ENCODE assay signal across 8 mouse cellular contexts in the genomic region with DNA sequence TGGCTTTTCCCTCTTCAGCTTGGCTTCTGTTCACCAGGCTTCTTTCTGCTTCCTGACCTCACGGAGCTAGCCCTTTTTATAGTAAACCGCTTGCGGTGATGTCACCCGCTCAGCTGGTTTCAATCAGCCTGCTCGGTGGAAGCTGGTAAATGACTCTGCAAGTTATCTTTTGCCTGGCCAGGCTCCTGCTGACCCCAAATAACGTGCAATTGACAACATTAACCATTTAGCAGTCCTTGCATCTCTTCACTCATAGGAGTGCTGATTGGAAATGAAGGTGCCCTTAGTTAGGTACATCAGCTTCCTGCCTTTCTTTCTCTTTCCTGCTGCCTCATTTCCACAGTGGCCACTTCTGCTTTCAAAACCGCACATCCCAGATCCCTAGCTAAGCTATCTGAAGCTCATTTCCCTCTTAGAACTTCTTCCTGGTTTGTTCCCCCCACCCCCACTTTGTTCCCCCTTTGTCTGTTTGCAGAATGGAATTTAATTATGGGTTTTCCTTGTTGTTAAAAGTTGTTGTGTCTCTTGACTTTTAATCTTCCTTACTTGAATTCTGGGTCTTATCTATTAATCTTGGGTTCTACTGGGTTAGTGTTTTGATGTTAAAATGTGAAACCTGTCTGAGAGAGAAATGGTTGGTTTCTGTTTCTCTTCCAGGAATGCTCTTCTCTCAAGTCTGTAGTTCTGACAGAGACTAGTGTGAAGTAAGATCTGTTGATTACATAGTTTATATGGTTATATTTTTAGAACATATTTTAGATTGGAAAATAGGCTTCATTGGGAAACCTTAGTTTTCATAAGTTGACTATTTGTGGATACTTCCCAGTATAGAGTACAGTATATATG. TPM values are rescaled to one million over a fixed set of nuclear protein-coding genes. Genes with fewer than 3 reads are reported as not detected.
DNase-seq lines count a peak whose midpoint lies in the region; ATAC-seq and TF ChIP-seq lines count a peak whose summit lies in the region.

No protein-coding gene starts in this region.

- H3K27ac ChIP-seq in hindbrain, postnatal 0 days, result no peak overlapping the region
- no peak overlapping the region for H3K27ac ChIP-seq in hindbrain, embryonic 16.5 days (ENCODE audit: low read depth, low read length)
- 0 out of 2 replicates have a peak overlapping the region, but pooled peaks have one; percentile 12 for H3K27ac ChIP-seq in embryonic facial prominence, embryonic 12.5 days
- H3K27ac ChIP-seq in limb, embryonic 15.5 days, result peak overlapping the region; percentile 47; the same call in 1 of the 2 replicates
- no peak overlapping the region for H3K27ac ChIP-seq in midbrain, embryonic 15.5 days

- H3K9me3 ChIP-seq in hindbrain, postnatal 0 days (ENCODE audit: low read length), result no peaks in the 10 kb centered on the region
- no peaks in the 10 kb centered on the region for H3K9me3 ChIP-seq in hindbrain, embryonic 16.5 days (ENCODE audit: control insufficient read depth, low read length)
- 0 out of 2 replicates have a peak, but pooled peaks cover 3% of the 10 kb centered on the region for H3K9me3 ChIP-seq in embryonic facial prominence, embryonic 12.5 days
- H3K9me3 ChIP-seq in limb, embryonic 15.5 days, result no peaks in the 10 kb centered on the region
- no peaks in the 10 kb centered on the region for H3K9me3 ChIP-seq in midbrain, embryonic 15.5 days

- DNase-seq in hindbrain, postnatal 0 days (ENCODE audit: low spot score), result peak; percentile 28
- DNase-seq in adrenal gland, postnatal 10 days, result peak; percentile 46
- peak; percentile 81 to 85 for DNase-seq in heart, postnatal 36 days

- H3ac ChIP-seq in myocyte (ENCODE audit: control insufficient read depth, insufficient read length), result no peak overlapping the region

- TF ChIP-seq POLR2A in myocyte (IDR thresholded peaks at IDR 0.05; ENCODE audit: insufficient read length, low read depth), result no peak

- peaks cover 4% of the 10 kb centered on the region; the same call in 1 of the 2 replicates for H3K4me1 ChIP-seq in hindbrain, postnatal 0 days (ENCODE audit: insufficient read depth, low read length)
- H3K4me1 ChIP-seq in hindbrain, embryonic 16.5 days (ENCODE audit: control insufficient read depth, insufficient read depth, low read depth, low read length), result peaks cover 7% of the 10 kb centered on the region; the same call in 1 of the 2 replicates
- peaks cover 26% of the 10 kb centered on the region for H3K4me1 ChIP-seq in embryonic facial prominence, embryonic 12.5 days
- H3K4me1 ChIP-seq in limb, embryonic 15.5 days, result peaks cover 18% of the 10 kb centered on the region
- no peaks in the 10 kb centered on the region for H3K4me1 ChIP-seq in midbrain, embryonic 15.5 days

- no peak overlapping the region for H3K4me2 ChIP-seq in hindbrain, postnatal 0 days (ENCODE audit: low read depth, low read length)
- H3K4me2 ChIP-seq in hindbrain, embryonic 16.5 days (ENCODE audit: low read length), result no peak overlapping the region
- 0 out of 2 replicates have a peak overlapping the region, but pooled peaks have one; percentile 12 for H3K4me2 ChIP-seq in embryonic facial prominence, embryonic 12.5 days (replicated peaks)
- no peak overlapping the region for H3K4me2 ChIP-seq in limb, embryonic 15.5 days
- peak overlapping the region; percentile 60 for H3K4me2 ChIP-seq in myocyte (ENCODE audit: low read depth)
- no peak overlapping the region for H3K4me2 ChIP-seq in midbrain, embryonic 15.5 days

- no peaks in the 10 kb centered on the region for H3K27me3 ChIP-seq in hindbrain, postnatal 0 days (ENCODE audit: insufficient read depth, low read length)
- H3K27me3 ChIP-seq in hindbrain, embryonic 16.5 days (replicated peaks; ENCODE audit: control insufficient read depth, insufficient read depth, low read length), result no peaks in the 10 kb centered on the region
- no peaks in the 10 kb centered on the region for H3K27me3 ChIP-seq in embryonic facial prominence, embryonic 12.5 days
- H3K27me3 ChIP-seq in limb, embryonic 15.5 days, result no peaks in the 10 kb centered on the region
- H3K27me3 ChIP-seq in myocyte (ENCODE audit: control insufficient read depth, insufficient read depth, insufficient read length), result no peaks in the 10 kb centered on the region
- no peaks in the 10 kb centered on the region for H3K27me3 ChIP-seq in midbrain, embryonic 15.5 days (replicated peaks)

- H3K4me3 ChIP-seq in hindbrain, postnatal 0 days (ENCODE audit: low read length), result no peak overlapping the region
- no peak overlapping the region for H3K4me3 ChIP-seq in hindbrain, embryonic 16.5 days (ENCODE audit: low read length)
- no peak overlapping the region for H3K4me3 ChIP-seq in embryonic facial prominence, embryonic 12.5 days
- no peak overlapping the region for H3K4me3 ChIP-seq in limb, embryonic 15.5 days
- H3K4me3 ChIP-seq in myocyte, result no peak overlapping the region
- H3K4me3 ChIP-seq in midbrain, embryonic 15.5 days, result no peak overlapping the region

- no peaks in the 10 kb centered on the region for H3K36me3 ChIP-seq in hindbrain, postnatal 0 days (ENCODE audit: insufficient read depth, low read length)
- no peaks in the 10 kb centered on the region for H3K36me3 ChIP-seq in hindbrain, embryonic 16.5 days (ENCODE audit: control insufficient read depth, insufficient read depth, low read length)
- no peaks in the 10 kb centered on the region for H3K36me3 ChIP-seq in embryonic facial prominence, embryonic 12.5 days
- H3K36me3 ChIP-seq in limb, embryonic 15.5 days, result no peaks in the 10 kb centered on the region
- H3K36me3 ChIP-seq in myocyte (ENCODE audit: control insufficient read depth, insufficient read depth), result no peaks in the 10 kb centered on the region
- H3K36me3 ChIP-seq in midbrain, embryonic 15.5 days (replicated peaks), result no peaks in the 10 kb centered on the region

- no peak for ATAC-seq in hindbrain, postnatal 0 days
- no peak for ATAC-seq in hindbrain, embryonic 16.5 days
- ATAC-seq in embryonic facial prominence, embryonic 12.5 days (ENCODE audit: insufficient number of reproducible peaks, insufficient read depth, low FRiP score, low TSS enrichment), result no peak
- ATAC-seq in limb, embryonic 15.5 days (ENCODE audit: insufficient number of reproducible peaks, low FRiP score, low TSS enrichment, low read depth), result no peak
- ATAC-seq in midbrain, embryonic 15.5 days (replicated peaks), result no peak

- no peak for TF ChIP-seq CTCF in hindbrain, postnatal 0 days (IDR thresholded peaks at IDR 0.05; ENCODE audit: low read depth)

- intact Hi-C loops in heart, postnatal 36 days (cut with DNase I), result loop anchor here (2.0 kb wide), 1 partner anchor 55 kb away; a partner anchor contains a TSS

- WGBS in hindbrain, postnatal 0 days, result 51% methylated on average over 7 of the region's 7 CpGs
- 74% methylated on average over 7 of the region's 7 CpGs for WGBS in hindbrain, embryonic 16.5 days
- 19% methylated on average over 7 of the region's 7 CpGs for WGBS in embryonic facial prominence, embryonic 12.5 days
- 22% methylated on average over 7 of the region's 7 CpGs for WGBS in limb, embryonic 15.5 days
- WGBS in midbrain, embryonic 15.5 days, result 67% methylated on average over 7 of the region's 7 CpGs

- peaks cover 73% of the 10 kb centered on the region for H3K79me2 ChIP-seq in myocyte (ENCODE audit: control insufficient read depth, insufficient read depth)

- H3K9ac ChIP-seq in hindbrain, postnatal 0 days (replicated peaks; ENCODE audit: low read length), result no peak overlapping the region
- no peak overlapping the region for H3K9ac ChIP-seq in hindbrain, embryonic 16.5 days (ENCODE audit: low read depth, low read length)
- no peak overlapping the region for H3K9ac ChIP-seq in embryonic facial prominence, embryonic 12.5 days
- H3K9ac ChIP-seq in limb, embryonic 15.5 days, result no peak overlapping the region
- no peak overlapping the region for H3K9ac ChIP-seq in midbrain, embryonic 15.5 days

TF ChIP-seq in myocyte, 11 proteins besides CTCF, POLR2A, EP300 and RAD21:
- TF ChIP-seq MYOG (IDR thresholded peaks at IDR 0.05; ENCODE audit: control insufficient read depth in 1 of 3, insufficient read depth in 1 of 3, insufficient read length in 2 of 3, low read depth in 2 of 3), result no peak
- TF ChIP-seq CEBPB (IDR thresholded peaks at IDR 0.05; ENCODE audit: insufficient read depth, poor library complexity, severe bottlenecking), result no peak
- TF ChIP-seq MAX (IDR thresholded peaks at IDR 0.05; ENCODE audit: low read depth), result no peak
- TF ChIP-seq E2F4 (IDR thresholded peaks at IDR 0.05; ENCODE audit: insufficient read depth), result no peak
- TF ChIP-seq TCF12 (IDR thresholded peaks at IDR 0.05; ENCODE audit: insufficient read depth, poor library complexity, severe bottlenecking), result no peak
- TF ChIP-seq POLR2AphosphoS2 (IDR thresholded peaks at IDR 0.05; ENCODE audit: insufficient read length, low read depth), result no peak
- no peak for TF ChIP-seq MYOD1 (IDR thresholded peaks at IDR 0.05; ENCODE audit: control insufficient read depth in 1 of 3, insufficient read length in 2 of 3, low read depth in 2 of 3)
- TF ChIP-seq REST (IDR thresholded peaks at IDR 0.05; ENCODE audit: insufficient read depth, insufficient read length), result no peak
- no peak for TF ChIP-seq SRF (IDR thresholded peaks at IDR 0.05; ENCODE audit: control insufficient read depth, insufficient read length, low read depth)
- no peak for TF ChIP-seq USF1 (IDR thresholded peaks at IDR 0.05; ENCODE audit: low read depth)
- TF ChIP-seq TCF3 (IDR thresholded peaks at IDR 0.05; ENCODE audit: insufficient read length, low read depth), result no peak

RNA-seq across cellular contexts. Expression of a gene that starts 55.6 kb away (rescaled TPM):
- total RNA-seq in hindbrain, postnatal 0 days (2014; rRNA removed), result 137 and 159 TPM in 2 replicates
- polyA plus RNA-seq in hindbrain, postnatal 0 days (2015; fragmentation: Nextera tagmentation; extraction: Ambion mirVana), result 177 and 180 TPM in 2 replicates
- 154 TPM in 2 replicates for polyA plus RNA-seq in hindbrain, embryonic 16.5 days (2015; fragmentation: Nextera tagmentation; extraction: Ambion mirVana)
- 10 to 100 TPM; 51.0 to 62.6 TPM for total RNA-seq in adrenal gland, postnatal 10 days (2021)
- polyA plus RNA-seq in embryonic facial prominence, embryonic 12.5 days (2016; fragmentation: Nextera tagmentation; extraction: Ambion mirVana), result 103 and 110 TPM in 2 replicates
- total RNA-seq in heart, postnatal 36 days (2021), result 10 to 100 TPM; 47.8 to 48.3 TPM
- 55.4 and 60.8 TPM in 2 replicates for polyA plus RNA-seq in limb, embryonic 15.5 days (2015; fragmentation: Nextera tagmentation; extraction: Ambion mirVana)
- 34.0 TPM for polyA plus RNA-seq in myocyte (2012; fragmentation: generic; extraction: Trizol)
- 145 and 148 TPM in 2 replicates for polyA plus RNA-seq in midbrain, embryonic 15.5 days (2015; fragmentation: Nextera tagmentation; extraction: Ambion mirVana)

Comparison
In these comparisons a context has a peak if more than half of its experiments do, and no peak if none do; other contexts are left out.
1. DNase-seq: peak in every context shown above with its lines; median percentile 83 in heart, postnatal 36 days; 46 in adrenal gland, postnatal 10 days; 28 in hindbrain, postnatal 0 days.
2. H3K27ac ChIP-seq: peak in embryonic facial prominence, embryonic 12.5 days (single experiment) and limb, embryonic 15.5 days (single experiment); none in hindbrain, postnatal 0 days (single experiment), hindbrain, embryonic 16.5 days (single experiment) and midbrain, embryonic 15.5 days (single experiment).
3. H3K4me2 ChIP-seq: peak in embryonic facial prominence, embryonic 12.5 days (single experiment) and myocyte (single experiment); none in hindbrain, postnatal 0 days (single experiment), hindbrain, embryonic 16.5 days (single experiment), limb, embryonic 15.5 days (single experiment) and midbrain, embryonic 15.5 days (single experiment).